Mouse (Mus musculus): ENCODE data around the gene Skap1.

Gene Skap1

DNA sequence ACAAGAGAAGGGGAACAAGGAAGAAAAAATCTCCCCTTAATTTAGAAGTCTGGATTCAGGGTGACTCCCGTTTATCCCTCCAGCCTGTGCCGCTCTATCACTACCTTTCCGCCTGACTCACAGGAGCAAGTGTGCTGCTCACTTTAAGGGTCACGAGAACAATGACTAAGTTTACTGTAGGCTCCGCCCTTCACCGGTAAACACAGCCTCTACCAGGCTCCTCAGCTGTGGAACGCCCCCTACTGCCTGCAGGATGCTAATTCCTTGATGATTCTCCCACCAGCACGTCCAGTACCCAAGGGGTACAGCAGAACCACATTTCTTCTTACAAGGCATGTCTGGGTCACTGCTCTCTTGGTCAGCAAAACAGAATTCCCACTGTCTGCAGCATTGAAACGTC lies 158.4 kb downstream of the Skap1 start:
- no peak for DNase-seq (ENCODE audit: low spot score)

DNA sequence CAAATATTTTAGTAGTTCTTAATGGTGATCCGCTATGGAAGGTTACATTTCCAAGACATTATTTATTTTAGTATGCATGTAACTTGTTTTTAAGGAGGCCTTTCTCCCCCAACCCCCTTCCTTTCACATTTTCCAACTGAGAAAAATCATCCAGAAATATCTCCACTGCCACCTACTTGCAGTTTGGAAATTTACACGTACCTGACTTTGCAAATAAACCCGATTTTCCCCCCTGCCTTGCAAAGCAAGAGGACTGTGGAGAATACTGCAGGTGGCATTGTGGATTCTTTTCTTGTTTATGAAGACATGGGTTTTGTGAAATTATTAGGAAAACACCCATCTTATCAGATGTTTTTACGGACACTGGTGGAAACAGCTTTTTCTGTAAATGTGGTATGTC lies 160.0 kb downstream of the Skap1 start:
- no peak for DNase-seq (ENCODE audit: low spot score)

DNA sequence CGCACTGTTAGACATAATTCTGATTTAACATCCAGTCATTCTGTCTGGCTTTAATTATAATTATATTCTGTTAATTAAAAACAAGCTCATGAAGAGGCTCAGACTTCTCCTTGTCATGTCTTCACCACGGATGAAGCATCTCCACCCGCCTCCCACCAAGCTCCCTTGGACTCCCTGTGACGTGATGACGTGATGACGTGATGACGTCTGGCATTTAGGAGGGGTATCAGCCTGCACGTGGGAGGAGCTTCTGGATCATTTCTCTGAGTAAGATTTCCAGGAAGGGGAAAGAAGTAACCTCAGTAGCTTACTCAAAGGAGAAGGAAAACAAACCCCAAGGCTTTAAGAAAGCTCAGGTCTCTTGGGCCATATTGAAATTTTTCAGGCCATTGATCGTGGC lies 165.4 kb downstream of the Skap1 start:
- no peak for DNase-seq (ENCODE audit: low spot score)

DNA sequence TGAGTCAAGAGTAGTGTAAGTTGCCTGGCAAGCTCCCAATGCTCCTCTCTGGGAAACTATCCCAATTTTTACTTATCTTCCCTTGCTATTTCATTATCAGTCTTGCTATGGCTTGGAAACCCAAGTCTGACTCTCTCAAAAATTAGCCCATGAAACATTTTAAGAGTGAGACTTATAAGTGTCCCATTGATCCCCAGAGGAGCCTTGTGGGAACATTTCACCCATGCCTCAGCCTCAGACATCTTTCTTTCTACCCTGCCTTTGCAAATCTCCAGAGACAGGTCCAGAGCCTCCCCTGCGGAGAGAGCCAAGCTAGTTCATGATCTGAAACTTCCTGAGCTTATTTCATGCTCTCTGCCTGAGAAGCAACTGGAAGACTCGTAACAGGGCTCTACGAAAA lies 167.1 kb downstream of the Skap1 start:
- DNase-seq (ENCODE audit: low spot score): no peak

DNA sequence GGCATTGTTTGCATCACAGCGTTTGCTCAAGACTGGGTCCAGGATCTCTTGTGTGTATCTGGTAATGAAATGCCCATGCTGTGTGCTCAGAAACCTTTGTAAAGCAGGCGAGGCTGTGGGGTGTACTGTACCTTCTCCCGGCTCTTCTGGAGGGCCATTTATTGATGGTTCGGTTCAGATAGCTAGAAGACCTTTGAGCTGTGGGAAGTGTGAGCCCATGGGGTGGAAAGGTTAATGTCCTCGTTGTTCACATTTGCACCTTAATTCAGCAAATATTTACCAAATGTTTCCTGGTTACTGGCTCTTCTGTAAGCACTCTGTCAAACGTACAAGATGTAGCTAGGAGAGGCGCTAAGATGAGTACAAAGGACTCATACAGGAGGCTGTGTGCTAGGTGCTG lies 173.5 kb downstream of the Skap1 start:
- no peak for DNase-seq (ENCODE audit: low spot score)

DNA sequence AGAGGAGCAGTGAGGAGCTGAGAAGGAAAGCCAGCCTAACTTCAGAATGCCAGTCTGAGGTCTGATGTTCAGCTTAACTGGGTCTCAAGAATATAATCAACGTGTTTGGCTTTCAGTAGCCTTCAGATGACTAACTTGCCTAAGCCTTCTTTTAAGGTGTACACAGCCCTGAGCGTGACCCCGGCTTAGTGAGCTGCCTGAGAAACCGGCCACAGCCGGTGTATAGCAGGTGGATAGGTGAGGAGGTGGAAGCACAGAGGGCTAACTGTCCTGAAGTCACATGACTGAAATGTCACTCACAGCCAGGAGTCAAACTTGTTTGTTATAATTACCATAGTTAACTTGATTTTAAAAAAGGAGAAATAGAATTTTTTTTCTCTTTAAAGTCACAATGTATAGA lies 175.4 kb downstream of the Skap1 start:
- no peak for DNase-seq (ENCODE audit: low spot score)

DNA sequence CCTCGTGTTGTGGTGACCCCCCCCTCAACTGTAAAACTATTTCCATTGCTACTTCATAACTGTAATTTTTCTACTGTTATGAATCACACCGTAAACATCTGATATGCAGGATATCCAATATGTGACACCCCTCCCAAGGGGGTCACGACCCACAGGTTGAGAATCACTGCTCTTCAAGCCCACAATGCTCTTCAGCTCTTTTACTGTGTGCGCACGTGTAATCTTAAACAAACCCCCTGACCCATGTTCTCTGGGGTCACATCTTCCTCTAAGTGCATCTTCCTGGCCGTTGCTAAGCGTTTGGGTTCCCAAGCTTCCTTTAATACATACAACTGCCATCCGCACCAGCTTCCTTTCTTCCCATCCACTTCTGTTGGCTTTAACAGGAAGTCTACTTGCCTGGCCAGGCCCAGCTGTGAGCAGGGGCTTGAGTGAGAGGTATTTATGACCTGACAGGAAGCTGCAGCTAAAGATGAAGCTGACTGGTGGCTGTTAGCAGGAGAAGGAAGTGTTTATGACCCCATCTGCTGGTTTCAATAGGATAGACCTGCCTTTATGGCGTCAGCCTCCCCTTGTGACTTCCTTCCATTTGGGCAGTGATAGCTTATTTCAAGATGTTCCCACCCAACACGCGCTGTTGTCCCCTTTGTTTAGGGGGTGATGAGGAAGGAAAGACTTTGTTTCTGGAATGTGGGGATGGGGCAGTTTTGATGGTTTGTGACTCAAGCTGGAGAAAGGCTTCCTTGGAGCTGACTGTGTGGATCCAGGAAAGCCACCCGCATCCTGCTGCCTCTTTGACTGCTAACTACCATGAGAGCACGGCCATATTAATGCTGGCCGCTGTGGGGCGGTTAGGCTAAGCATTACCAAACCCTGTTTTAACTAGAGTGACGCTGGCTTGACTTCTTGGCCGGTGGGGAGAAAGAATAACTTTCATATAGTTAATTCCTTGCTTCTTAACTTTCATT lies 178.1 kb downstream of the Skap1 start:
- DNase-seq (ENCODE audit: low spot score): no peak

DNA sequence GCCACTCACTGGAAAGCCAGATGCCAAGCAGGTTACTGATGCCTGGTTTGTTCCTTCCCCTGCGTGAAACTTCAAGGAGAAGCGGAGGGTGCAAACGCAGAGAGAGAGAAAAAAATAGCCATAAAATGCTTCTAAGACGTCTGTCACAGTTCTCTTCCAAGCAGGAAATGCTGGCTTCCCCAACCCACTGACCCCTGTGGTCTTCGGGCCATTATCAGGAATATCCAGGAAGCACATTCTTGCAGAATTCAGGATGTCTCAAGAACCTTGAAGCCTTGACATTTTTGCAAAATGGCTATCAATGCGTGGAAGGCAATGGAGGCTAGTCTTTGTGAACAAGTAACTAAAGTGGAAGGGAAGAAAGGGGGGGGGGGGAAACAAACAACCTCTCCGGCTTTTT lies 180.6 kb downstream of the Skap1 start:
- DNase-seq (ENCODE audit: low spot score): no peak

DNA sequence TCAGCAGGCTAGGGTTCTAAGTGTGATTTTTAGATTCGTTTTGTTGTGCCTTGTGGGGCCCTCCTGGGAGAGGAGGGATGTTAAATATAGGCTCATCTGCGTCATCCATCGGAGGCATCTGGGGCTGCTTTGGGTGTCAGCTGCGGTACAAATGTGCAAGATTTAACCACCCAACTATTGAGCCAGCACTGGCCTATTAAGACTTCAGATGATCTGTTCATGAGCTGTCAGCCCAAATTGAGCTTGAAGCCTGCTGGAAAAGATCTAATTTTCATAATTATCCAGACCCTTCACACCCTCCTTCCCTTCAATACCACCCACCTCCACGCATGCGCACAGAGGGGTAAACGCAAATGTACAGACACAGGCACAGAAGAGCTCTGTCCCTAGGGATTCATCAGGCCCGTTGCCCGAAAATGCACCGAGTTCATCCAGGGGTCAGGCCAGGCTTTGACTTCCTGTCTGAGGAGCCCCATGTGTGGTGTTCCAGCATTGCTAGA lies 181.2 kb downstream of the Skap1 start:
- DNase-seq (ENCODE audit: low spot score): no peak

DNA sequence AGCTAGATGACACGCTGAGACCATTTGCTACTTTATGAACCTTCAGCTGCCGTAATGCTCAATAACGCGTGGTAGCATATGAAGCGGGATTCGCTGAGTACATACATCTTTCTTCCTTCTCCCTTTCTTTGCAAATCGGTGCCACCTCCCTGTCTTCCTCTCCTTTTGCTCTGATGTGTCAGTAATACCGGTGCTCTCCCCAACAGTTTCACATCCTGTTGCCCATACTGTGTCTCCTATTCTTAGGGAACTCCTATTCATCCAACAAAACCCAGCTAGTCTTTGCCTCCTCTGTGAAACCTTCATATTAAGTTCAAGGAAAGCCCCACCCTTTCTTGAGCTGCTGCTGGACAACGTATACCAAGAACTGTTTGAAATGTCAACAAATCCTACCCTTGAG lies 187.5 kb downstream of the Skap1 start:
- no peak for DNase-seq (ENCODE audit: low spot score)

DNA sequence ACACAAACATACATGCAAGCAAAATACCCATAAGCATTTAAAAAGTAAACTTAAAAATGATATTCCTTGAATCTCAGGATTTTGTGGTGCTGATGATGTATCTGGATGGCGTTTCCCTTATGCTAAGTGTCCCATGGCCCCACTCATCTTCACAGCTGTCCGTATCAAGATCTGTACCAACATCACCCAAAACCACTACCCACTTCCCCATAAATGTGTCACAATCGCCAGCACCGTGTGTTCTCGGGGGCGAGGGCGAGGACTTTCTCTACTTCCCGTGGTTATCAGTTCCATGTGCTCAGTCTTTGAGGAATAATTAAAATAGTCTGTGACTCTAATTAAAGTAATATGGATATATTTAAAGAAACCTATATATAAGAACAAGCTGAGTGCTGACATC lies 189.5 kb downstream of the Skap1 start:
- DNase-seq (ENCODE audit: low spot score): no peak

DNA sequence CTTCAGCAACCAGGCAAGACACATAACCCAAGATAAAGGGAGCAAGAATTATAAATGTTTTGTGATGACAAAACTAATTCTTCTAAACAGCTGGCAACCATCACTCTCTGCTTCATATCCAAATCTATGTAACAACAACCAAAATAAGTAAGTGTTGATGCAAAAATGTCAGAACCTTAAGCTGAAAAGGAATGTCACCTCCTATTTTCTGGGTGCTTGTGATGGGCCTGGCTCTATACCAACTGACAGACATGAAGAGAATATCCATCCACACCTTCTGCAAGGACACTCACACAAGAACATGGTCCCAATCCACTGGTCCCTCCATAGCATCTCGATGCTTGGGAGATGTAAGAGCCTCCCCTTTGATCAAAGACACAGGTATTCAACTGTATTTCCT lies 194.0 kb downstream of the Skap1 start:
- DNase-seq (ENCODE audit: low spot score): no peak

DNA sequence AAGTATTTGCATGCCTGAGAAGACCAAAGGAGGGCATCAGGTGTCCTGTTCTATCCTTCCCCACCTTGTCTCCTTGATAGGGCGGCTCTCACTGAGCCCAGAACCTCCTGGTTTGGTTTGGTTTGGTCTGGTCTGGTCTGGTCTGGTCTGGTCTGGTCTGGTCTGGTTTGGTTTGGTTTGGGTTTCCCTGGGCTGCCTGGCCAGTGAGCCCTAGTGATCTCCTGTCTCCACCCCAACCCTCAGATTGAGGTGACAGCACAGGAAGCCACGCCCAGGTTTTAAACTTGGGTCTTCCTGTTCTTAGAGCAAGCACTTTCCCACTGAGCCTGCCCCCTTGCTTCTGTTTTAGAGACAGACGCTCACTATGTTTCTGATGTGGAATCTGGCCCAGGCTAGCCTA lies 202.5 kb downstream of the Skap1 start:
- DNase-seq (ENCODE audit: low spot score): no peak

DNA sequence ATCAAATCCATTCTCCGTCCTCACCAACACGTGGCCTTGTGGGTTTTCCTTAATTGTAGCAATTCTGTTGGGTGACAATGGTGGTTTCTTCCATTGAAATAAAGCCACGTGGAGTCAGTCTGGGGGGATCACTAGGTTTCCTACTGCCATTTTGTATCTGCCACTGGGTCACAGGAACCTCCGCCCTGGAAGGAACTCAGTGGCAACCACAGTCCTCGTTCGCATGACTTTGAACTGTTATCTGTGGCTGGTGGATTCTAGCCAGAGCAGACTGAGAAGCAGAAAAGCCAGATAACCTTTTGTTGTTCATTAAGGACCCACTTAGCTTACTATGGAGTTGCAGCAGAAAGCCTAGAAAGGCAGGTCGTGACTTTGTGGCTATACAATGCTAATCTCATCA lies 204.0 kb downstream of the Skap1 start:
- no peak for DNase-seq (ENCODE audit: low spot score)

DNA sequence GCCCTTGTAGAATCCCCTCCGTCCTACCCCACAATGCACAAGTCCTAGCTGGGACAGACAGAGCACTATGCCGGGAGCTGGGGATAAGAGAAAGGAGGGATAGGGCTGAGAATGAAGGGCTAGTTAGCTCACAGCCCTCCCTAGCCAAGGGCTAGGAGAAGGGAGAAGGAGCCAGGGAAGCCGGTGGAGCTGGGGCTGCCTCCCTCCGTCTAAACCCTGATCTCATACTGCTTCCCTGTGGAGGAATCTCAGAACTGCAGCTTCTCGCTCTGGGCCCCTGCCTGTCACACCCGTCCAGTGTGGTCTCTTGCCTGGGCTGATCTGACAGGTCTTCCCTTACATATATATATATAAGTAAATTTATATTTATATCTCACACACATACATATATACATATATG lies 209.4 kb downstream of the Skap1 start:
- peak; percentile 3 for DNase-seq (ENCODE audit: low spot score)

DNA sequence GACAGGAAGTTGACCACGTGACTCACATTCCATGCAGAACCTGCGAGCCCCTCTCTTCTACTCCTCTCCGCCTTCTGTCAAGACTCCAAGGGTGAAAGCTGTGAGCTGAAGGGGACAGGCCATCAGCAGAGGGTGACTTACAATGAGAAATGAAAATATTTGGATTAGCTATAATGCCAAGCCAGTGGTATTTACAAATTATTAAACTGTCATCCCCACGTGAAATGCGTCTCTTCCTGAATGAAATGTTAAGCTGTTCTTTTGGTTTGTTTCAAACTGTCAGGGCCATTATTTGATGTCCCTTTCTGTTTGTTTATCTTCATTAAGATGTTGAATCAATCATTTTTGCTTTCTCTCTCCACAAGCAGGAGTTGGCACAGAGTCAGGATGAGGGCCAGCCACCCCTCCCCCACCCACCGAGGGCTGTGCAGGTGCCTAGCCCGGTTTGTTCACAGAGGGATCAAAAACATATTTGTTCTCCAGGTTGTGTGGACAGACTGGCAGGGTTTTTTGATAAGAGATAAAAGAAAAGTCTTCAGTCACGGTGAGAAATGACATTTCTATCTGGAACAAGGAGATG lies 210.5 kb downstream of the Skap1 start:
- no peak for DNase-seq (ENCODE audit: low spot score)

DNA sequence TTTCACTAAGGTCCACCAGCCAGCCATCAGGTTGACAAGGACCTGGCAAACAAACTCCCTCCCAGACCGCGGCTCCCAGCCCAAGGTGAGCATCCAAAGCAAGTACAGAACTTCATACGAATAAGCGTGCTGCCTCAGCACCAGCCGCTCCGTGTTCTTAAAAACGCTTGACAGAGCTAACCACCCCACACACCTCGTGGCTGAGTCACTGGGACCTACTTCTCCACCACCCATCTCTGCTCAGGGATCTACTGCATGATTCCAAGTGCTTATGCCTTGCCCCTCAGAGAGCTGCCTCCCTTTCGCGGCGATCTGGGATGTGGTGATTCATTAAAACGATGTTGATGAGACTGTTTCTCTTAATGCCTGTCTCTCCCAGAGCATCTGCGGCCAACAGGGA lies 213.6 kb downstream of the Skap1 start:
- DNase-seq (ENCODE audit: low spot score): no peak

DNA sequence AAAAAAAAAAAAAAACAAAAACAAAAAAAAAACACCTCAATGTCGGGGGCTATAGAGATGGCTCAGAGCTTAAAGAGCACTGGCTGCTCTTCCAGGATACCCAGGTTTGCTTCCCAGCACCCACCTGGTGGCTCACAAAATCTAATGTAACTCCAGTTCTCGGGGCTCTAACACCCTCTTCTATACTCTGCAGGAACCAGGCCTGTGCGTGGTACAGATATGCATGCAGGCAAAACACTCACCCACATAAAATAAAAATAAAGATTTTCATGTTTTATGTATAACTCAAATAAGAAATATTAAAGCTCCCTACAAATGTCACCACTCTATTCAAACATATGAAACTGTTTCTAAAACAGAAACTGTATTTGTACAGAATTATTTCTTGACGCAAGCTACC lies 214.6 kb downstream of the Skap1 start:
- DNase-seq (ENCODE audit: low spot score): no peak

DNA sequence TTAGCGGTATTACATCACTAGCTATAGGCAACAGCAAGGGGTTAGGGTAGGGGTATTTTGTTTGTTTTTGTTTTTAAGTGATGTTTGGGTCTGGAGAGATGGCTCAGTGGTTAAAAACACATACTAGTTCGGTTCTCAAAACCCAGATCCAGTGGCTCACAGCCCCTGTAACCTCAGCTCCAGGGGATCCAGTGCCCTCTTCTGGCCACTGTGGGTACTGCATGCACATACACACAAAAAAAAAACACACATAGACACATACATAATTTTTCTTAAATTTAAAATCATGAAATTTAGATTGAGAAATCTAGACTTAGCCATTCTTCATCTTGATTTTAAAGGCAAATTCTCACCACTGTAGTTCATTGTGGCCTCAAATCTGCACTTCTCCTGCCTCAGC lies 221.0 kb downstream of the Skap1 start:
- DNase-seq (ENCODE audit: low spot score): no peak

DNA sequence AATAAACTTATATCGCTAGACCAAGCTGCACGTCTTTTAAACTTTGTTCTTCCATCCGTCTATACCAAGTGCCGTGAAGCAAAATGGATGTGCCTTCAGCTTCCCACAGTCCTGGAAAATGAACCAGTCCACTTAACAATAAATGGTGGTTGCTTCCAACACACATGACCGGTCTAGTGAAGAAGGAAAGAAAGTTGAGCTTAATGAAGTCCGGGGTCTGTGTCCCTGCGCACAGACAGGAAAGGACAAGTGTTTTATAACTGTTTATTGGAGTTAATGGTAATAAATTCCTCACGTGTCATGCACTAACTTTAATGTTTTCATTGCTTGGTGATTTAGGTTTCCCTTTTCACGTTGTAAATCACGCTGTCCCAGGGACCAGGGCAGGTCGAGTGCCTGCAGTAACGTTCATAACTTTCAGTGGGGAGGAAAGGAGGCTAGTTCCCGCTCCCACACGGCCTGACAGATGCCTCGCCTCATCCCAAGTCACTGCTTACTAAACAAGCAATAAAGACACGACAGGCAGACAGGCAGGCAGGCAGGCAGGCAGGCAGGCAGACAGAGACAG lies 222.4 kb downstream of the Skap1 start:
- DNase-seq (ENCODE audit: low spot score): no peak

DNA sequence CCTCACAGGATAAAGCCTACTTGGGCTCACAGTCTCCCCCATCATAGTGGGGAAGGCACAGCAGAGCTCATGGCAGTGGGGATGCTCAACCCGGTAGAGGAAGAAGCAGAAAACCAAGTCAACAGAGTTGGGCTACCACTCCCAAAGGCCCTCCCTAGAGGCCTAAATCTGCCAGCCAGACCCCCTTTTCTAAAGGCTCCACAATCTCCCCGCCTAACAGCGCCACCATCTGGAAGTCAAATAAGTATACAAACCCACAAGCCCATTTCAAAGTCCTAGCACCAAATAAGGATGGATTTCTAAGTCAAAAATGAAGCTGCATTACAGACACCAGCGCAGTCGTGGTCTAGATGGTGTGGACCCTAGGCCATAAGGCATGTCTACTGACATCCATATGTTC lies 227.9 kb downstream of the Skap1 start:
- no peak for DNase-seq (ENCODE audit: low spot score)

DNA sequence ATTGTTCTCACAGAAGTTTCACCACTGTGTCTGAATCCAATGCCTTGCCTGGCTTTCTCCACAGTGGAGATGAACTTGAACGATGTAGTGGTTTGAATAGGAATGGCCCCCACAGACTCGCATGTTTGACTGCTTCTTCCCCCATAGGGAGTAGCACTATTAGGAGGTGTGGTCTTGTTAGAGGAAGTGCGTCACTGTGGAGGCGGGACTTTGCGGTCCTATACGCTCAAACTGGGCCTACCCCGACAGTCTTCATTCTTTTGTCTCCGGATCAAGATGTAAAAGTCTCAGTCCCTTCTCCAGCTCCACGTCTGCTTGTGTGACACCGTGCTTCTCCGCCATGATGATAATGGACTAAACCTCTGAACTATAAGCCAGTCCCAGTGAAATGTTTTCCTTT lies 229.0 kb downstream of the Skap1 start:
- no peak for DNase-seq (ENCODE audit: low spot score)

DNA sequence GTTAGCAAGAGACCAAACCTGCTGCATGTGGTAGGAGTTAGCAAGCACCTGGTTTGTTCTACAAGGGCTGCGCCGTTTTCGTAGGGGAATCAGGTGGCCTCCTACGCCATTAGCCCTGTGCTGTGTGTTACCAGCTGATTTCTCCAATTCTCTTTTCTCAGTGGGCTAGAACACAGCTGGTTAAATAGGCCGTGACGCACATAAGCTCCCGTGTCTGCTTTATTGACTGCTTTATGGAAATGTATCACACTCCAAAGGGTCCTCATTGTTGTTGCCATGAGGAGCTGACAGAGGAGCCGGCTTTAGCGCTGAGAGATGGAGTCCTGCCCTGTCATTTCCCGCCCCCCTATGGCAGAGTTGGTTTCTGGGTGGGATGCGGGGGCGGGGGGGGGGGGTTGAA lies 230.4 kb downstream of the Skap1 start:
- no peak for DNase-seq (ENCODE audit: low spot score)

All from ovary, postnatal 10 days (tissue).